Mouse (Mus musculus): ENCODE measurements around the gene Gm20388. TPM values are rescaled to one million over a fixed set of nuclear protein-coding genes. Genes with fewer than 3 reads are reported as not detected.
A peak's percentile ranks its signal among the peaks of the same experiment; 100 is the strongest.

The Gm20388 gene
- polyA plus RNA-seq, 1 experiment from 2014 or later, result 4.4 TPM

- Histone ChIP-seq H3K4me1 (replicated peaks) (peaks cover 18% of the 10 kb centered on the region), H3K36me3 (no peaks in the 10 kb centered on the region), H3K9me3 (no peaks in the 10 kb centered on the region), H3K27ac (no peak overlapping the region), H3K4me3 (replicated peaks) (peak overlapping the region; percentile 60), H3K4me2 (replicated peaks) (peak overlapping the region; percentile 97), H3K27me3 (peaks cover 39% of the 10 kb centered on the region), H3K9ac (replicated peaks) (peak overlapping the region; percentile 76)
- peak; percentile 69 for ATAC-seq
- WGBS, result 1% methylated on average over 43 of the region's 44 CpGs
These were observed 723.1 kb downstream of the Gm20388 start for GRCm38 (mm10) chr8:120633665-120634271.

DNA sequence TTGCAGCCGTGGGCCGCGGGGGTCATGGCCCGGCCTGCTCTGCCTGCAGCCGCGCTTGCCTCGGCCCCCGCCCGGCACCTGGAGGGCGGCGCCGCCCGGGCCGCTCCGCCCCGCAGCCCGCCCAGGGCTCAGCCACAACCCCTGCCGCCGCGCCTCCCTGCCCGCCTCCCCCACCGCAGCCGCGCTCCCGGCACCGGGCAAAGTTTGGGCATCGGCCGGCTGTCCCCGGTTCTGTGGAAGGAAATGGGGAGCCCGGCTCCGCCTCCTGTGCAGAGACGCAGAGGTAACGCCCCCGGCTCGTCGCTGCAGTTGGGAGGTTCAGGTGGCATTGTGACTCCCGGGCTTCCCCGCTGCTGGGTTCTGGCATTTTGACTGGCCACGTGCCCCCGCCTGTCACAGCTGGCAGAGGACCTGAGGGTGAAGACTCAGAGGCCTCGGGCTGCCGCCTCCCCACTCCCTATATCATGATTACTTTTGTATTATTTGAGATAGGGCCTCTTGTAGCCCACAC, 723.7 kb downstream of the Gm20388 start:
- no peaks in the 10 kb centered on the region for H3K9me3 ChIP-seq
- peaks cover 18% of the 10 kb centered on the region for H3K4me1 ChIP-seq (replicated peaks)
- H3K36me3 ChIP-seq, result no peaks in the 10 kb centered on the region
- peak overlapping the region; percentile 60 for H3K4me3 ChIP-seq (replicated peaks)
- H3K27ac ChIP-seq, result no peak overlapping the region
- peak overlapping the region; percentile 76 for H3K9ac ChIP-seq (replicated peaks)
- peak; percentile 48 for ATAC-seq
- peak overlapping the region; percentile 97 for H3K4me2 ChIP-seq (replicated peaks)
- WGBS, result under 1% methylated on average over 36 of the region's 42 CpGs
- H3K27me3 ChIP-seq, result peaks cover 39% of the 10 kb centered on the region

GRCm38 (mm10) chr8:120641245-120641644, 730.6 kb downstream of the Gm20388 start:
- 0 out of 2 replicates have a peak, but pooled peaks cover 6% of the 10 kb centered on the region for H3K4me1 ChIP-seq (replicated peaks)
- H3K27ac ChIP-seq, result peak overlapping the region; percentile 17
- H3K36me3 ChIP-seq, result no peaks in the 10 kb centered on the region
- peak; percentile 48; the same call in 1 of the 2 replicates for ATAC-seq
- H3K4me3 ChIP-seq (replicated peaks), result no peak overlapping the region
- H3K4me2 ChIP-seq (replicated peaks), result 0 out of 2 replicates have a peak overlapping the region, but pooled peaks have one; percentile 11
- 12% methylated on average over 8 of the region's 8 CpGs for WGBS
- no peak overlapping the region for H3K9ac ChIP-seq (replicated peaks)
- no peaks in the 10 kb centered on the region for H3K9me3 ChIP-seq
- 0 out of 2 replicates have a peak, but pooled peaks cover 3% of the 10 kb centered on the region for H3K27me3 ChIP-seq

DNA sequence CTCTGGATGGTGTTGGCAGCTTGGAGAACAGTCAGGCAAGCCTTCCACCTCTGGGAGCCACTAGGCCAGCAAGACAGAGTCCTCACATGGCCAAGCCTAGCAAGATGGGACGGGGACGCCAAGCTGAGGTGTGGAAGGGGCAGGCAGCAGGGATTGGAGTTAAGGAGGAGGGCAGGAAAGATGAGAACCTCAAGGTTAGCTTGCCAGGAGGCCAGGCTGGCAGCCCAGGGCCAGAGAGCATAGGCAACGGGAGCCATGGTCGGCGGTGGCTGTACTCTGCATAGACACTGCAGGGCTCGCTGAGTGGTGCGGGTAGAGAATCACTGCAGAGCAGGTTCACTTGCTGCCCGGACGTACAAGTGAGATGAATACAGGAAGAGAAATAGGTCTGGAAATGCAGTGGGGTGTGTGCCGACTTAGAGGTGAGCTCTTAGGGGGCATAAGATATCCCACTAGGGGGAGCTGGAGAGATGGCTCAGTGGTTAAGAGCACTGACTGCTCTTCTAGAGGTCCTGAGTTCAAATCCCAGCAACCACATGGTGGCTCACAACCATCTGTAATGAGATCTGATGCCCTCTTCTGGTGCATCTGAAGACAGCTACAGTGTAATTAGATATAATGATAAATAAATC, 731.5 kb downstream of the Gm20388 start:
- Histone ChIP-seq H3K9ac (replicated peaks) (no peak overlapping the region), H3K36me3 (no peaks in the 10 kb centered on the region), H3K4me3 (replicated peaks) (no peak overlapping the region), H3K4me2 (replicated peaks) (no peak overlapping the region), H3K27ac (peak overlapping the region; percentile 5; the same call in 1 of the 2 replicates), H3K4me1 (replicated peaks) (0 out of 2 replicates have a peak, but pooled peaks cover 6% of the 10 kb centered on the region), H3K9me3 (no peaks in the 10 kb centered on the region), H3K27me3 (no peaks in the 10 kb centered on the region)
- ATAC-seq, result no peak
- WGBS, result 71% methylated on average over 10 of the region's 10 CpGs

DNA sequence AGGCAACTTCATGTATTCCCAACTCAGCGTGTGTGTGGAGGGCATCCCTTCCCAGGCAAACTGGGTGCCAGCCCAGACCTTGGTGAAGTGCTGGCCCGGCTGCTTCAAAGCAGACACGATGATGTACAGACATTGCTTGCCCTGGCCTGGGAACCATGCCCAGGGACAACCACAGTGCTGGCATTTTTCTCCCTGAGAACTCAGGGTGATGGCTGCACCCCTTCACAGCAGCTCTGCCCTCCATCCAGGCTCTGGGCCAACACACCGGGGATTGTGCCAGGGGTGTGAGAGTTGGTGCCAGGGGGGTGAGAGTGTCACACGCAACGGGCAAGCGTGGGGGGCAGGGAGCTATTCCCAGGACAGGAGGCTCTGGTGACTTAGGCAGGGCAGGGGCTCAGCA, 734.0 kb downstream of the Gm20388 start:
- no peak overlapping the region for H3K9ac ChIP-seq (replicated peaks)
- no peak overlapping the region for H3K27ac ChIP-seq
- no peak overlapping the region for H3K4me2 ChIP-seq (replicated peaks)
- peaks cover 17% of the 10 kb centered on the region for H3K4me1 ChIP-seq (replicated peaks)
- no peaks in the 10 kb centered on the region for H3K36me3 ChIP-seq
- H3K9me3 ChIP-seq, result no peaks in the 10 kb centered on the region
- peak; percentile 46; the same call in 1 of the 2 replicates for ATAC-seq
- 77% methylated on average over 7 of the region's 7 CpGs for whole genome bisulfite sequencing
- H3K27me3 ChIP-seq, result no peaks in the 10 kb centered on the region
- H3K4me3 ChIP-seq (replicated peaks), result no peak overlapping the region

DNA sequence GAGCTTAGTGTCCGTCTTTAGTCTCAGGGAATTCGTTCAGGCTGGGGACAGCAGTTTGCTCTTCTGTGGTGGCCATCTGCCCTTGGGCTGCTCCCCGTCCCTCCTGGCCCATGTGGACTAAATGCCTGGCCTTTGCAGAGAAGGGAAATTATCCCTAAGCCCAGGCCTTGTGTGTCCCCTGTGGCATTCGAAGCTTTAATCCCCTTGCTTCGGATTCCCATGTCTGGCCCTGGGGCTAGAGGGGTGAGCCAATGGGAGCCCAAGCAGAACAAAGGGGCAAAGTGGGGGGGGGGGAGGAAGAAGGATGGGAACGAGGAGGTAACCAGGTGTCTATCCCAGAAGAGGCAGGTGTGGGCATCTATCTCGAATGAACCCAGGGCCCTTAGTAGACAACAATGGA, 736.9 kb downstream of the Gm20388 start, which contains the start of gene 1190005I06Rik:
Gene 1190005I06Rik, minus strand, starts transcription at position 101 of the 400 bp plus-strand sequence.
- peaks cover 11% of the 10 kb centered on the region for H3K4me1 ChIP-seq (replicated peaks)
- H3K36me3 ChIP-seq, result peaks cover 11% of the 10 kb centered on the region
- H3K4me2 ChIP-seq (replicated peaks), result no peak within 1 kb of the TSS
- H3K27ac ChIP-seq, result no peak within 1 kb of the TSS
- no peak for ATAC-seq
- no peak within 1 kb of the TSS for H3K4me3 ChIP-seq (replicated peaks)
- H3K27me3 ChIP-seq, result no peaks in the 10 kb centered on the region
- WGBS, result 23% methylated on average over 7 of the region's 7 CpGs
- H3K9ac ChIP-seq (replicated peaks), result no peak within 1 kb of the TSS
- no peaks in the 10 kb centered on the region for H3K9me3 ChIP-seq

GRCm38 (mm10) chr8:120656322-120657052, 745.8 kb downstream of the Gm20388 start:
- H3K4me2 ChIP-seq (replicated peaks), result no peak overlapping the region
- no peaks in the 10 kb centered on the region for H3K27me3 ChIP-seq
- 80% methylated on average over 7 of the region's 7 CpGs for WGBS
- ATAC-seq, result no peak
- no peak overlapping the region for H3K4me3 ChIP-seq (replicated peaks)
- no peak overlapping the region for H3K27ac ChIP-seq
- H3K4me1 ChIP-seq (replicated peaks), result 0 out of 2 replicates have a peak, but pooled peaks cover 5% of the 10 kb centered on the region
- no peak overlapping the region for H3K9ac ChIP-seq (replicated peaks)
- H3K36me3 ChIP-seq, result peaks cover 72% of the 10 kb centered on the region
- H3K9me3 ChIP-seq, result no peaks in the 10 kb centered on the region

GRCm38 (mm10) chr8:120657415-120657814, 746.8 kb downstream of the Gm20388 start:
- WGBS, result 80% methylated on average over 8 of the region's 8 CpGs

DNA sequence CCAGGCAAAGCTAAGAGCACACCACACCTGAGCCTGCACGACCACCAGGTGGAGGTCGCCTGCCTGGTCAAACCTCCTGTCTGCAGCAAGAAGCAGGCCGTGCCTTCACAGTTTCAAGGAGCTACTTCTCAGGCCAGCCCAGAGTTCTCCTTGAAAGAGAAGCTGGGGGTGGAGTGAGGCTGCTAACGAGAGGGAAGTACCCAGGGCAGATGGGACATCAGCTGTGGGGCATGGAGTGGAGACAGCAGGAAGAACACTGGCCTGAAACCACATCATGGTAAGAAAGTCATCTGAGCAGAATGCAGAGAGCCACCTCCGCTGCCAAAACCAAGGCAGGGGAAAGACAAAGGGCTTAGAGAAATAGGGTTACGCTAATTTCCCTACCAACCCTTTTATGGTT, 753.9 kb downstream of the Gm20388 start:
- H3K27ac ChIP-seq, result no peak overlapping the region
- H3K36me3 ChIP-seq, result peaks cover 7% of the 10 kb centered on the region
- no peak overlapping the region for H3K4me3 ChIP-seq (replicated peaks)
- peaks cover 45% of the 10 kb centered on the region for H3K4me1 ChIP-seq (replicated peaks)
- 0 out of 2 replicates have a peak overlapping the region, but pooled peaks have one; percentile 19 for H3K9ac ChIP-seq (replicated peaks)
- no peaks in the 10 kb centered on the region for H3K27me3 ChIP-seq
- no peaks in the 10 kb centered on the region for H3K9me3 ChIP-seq
- ATAC-seq, result no peak
- WGBS, result 79% methylated on average over 6 of the region's 6 CpGs
- H3K4me2 ChIP-seq (replicated peaks), result no peak overlapping the region

More at GRCm38 (mm10) chr8:120657415-120657814, 746.8 kb downstream of the Gm20388 start:
- Histone ChIP-seq H3K4me2 (replicated peaks) (no peak overlapping the region), H3K9ac (replicated peaks) (no peak overlapping the region), H3K4me1 (replicated peaks) (0 out of 2 replicates have a peak, but pooled peaks cover 5% of the 10 kb centered on the region), H3K27me3 (no peaks in the 10 kb centered on the region), H3K27ac (no peak overlapping the region), H3K36me3 (peaks cover 71% of the 10 kb centered on the region), H3K4me3 (replicated peaks) (no peak overlapping the region), H3K9me3 (no peaks in the 10 kb centered on the region)
- no peak for ATAC-seq

DNA sequence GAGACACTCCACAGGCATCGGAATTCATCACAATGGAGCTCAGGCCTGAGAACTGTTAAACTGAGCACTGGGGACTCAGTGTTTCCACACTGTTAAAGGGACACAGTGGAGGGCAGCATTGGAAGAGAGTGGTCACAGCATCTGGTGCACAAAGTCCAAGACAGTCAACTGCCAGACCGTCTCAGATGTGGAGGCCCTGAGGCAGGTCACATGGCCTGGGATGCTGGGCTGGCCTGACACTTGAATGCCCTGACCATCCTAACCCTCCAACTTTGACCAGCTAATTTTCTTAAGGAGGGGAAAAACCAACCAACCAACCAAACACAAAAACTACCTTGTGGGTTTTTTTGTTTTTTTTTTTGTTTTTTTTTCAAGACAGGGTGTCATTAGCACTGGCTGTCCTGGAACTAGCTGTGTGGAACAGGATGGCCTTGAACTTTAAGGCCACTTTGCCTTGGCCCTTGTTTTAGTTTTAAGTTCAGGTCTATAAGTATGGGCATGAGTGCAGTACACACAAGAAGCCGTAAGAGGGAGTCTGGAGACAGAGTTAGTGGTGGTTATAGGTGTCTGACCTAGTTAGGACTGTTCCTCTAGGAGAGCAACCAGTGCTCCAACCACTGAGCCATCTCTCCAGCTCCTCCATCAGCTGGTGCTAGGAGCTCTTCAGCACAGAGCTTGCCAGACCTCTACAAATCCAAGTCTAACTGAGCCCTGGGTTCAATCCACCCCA, 755.2 kb downstream of the Gm20388 start:
- H3K4me3 ChIP-seq (replicated peaks), result peak overlapping the region; percentile 97; the same call in 1 of the 2 replicates
- WGBS, result 83% methylated on average over 3 of the region's 3 CpGs
- no peak overlapping the region for H3K27ac ChIP-seq
- ATAC-seq, result no peak
- peaks cover 10% of the 10 kb centered on the region for H3K36me3 ChIP-seq
- H3K27me3 ChIP-seq, result no peaks in the 10 kb centered on the region
- no peaks in the 10 kb centered on the region for H3K9me3 ChIP-seq
- H3K4me1 ChIP-seq (replicated peaks), result peaks cover 53% of the 10 kb centered on the region
- peak overlapping the region; percentile 98 for H3K9ac ChIP-seq (replicated peaks)
- peak overlapping the region; percentile 82 for H3K4me2 ChIP-seq (replicated peaks)

GRCm38 (mm10) chr8:120666807-120667470, 756.3 kb downstream of the Gm20388 start:
- H3K27ac ChIP-seq, result no peak overlapping the region
- no peaks in the 10 kb centered on the region for H3K27me3 ChIP-seq
- H3K4me1 ChIP-seq (replicated peaks), result peaks cover 56% of the 10 kb centered on the region
- peak overlapping the region; percentile 82 for H3K4me2 ChIP-seq (replicated peaks)
- H3K36me3 ChIP-seq, result peaks cover 18% of the 10 kb centered on the region
- H3K9me3 ChIP-seq, result no peaks in the 10 kb centered on the region
- H3K9ac ChIP-seq (replicated peaks), result peak overlapping the region; percentile 98
- WGBS, result 2% methylated on average over 17 of the region's 17 CpGs
- no peak for ATAC-seq
- peak overlapping the region; percentile 97 for H3K4me3 ChIP-seq (replicated peaks)

All from midbrain, embryonic 13.5 days (tissue).